Mouse (Mus musculus): Measurements from ENCODE around the gene Gm8994. TPM values are rescaled to one million over a fixed set of nuclear protein-coding genes. Genes with fewer than 3 reads are reported as not detected.

The Gm8994 gene
- not detected in 2 replicates for polyA plus RNA-seq (2012; rRNA removed)

GRCm38 (mm10) chr6:136327239-136327638 is at the start of gene Gm8994:
Gene Gm8994 (plus strand): TSS chr6:136327539.

Other genes starting within 250 kb of the Gm8994 start
- gene Grin2b, start 154.0 kb upstream of the Gm8994 start, polyA plus RNA-seq (2012; rRNA removed), result 22.2 and 22.6 TPM in 2 replicates
- not detected in 2 replicates for gene E330021D16Rik, start 88.0 kb downstream of the Gm8994 start, polyA plus RNA-seq (2012; rRNA removed)
- 44.2 and 44.9 TPM in 2 replicates for gene Atf7ip, start 178.6 kb downstream of the Gm8994 start, polyA plus RNA-seq (2012; rRNA removed)

All from central nervous system, embryonic 18 days (tissue).